Mouse (Mus musculus) ES-Bruce4 (cell line): ENCODE measurements at regions not wholly inside any gene's neighbourhood (a gene's known extent, or its start where the extent isn't known, plus 50 kb on each side); places are given as distances from the start of the nearest gene placed in this dataset.

Source experiments
- CTCF ChIP-seq: IDR thresholded peaks from one replicate; pipeline ENCODE4 v1.8.1; 2011; ENCODE audit warnings: low read depth, low read length
- EP300 ChIP-seq: IDR thresholded peaks from 2 replicates; pipeline ENCODE4 v1.6.1; 2011; ENCODE audit warnings: low read depth, low read length; ENCODE audit not compliant: insufficient read depth
- POLR2A ChIP-seq: IDR thresholded peaks from one replicate; pipeline ENCODE4 v1.8.1; 2011; ENCODE audit warnings: low read length; ENCODE audit not compliant: insufficient read depth

DNA sequence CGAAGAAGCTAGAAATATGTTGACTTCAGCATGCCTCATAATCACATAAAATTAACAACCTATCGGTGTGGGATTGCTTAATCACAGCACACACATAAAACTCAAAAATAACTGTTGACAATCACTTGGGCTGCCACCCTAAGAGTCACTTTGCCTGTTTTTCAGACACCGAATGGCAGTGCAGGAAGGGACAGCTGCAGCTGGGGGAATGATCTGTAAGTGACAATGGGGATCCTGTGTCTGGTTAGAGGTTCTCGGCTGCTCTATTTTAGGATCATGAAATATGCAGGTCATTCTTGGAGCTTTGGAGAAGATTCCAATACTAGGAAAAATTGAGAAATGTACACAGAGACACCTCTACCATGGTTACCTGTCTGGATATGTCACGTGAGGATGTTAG is 54.4 kb upstream of the Tcf12 start:
- TF ChIP-seq CTCF (no peak), POLR2A (no peak), EP300 (no peak)
